Mouse (Mus musculus) adrenal gland, adult (tissue): ENCODE results near the gene Ampd3.

Experiments used
- DNase-seq, 2 experiments: peaks; one replicate each; pipeline ENCODE4 v3.0.0; 2022 to 2023; ENCODE audit warnings: low spot score in 1 of 2; ENCODE audit not compliant: inconsistent age in 2 of 2

The Ampd3 gene

DNA sequence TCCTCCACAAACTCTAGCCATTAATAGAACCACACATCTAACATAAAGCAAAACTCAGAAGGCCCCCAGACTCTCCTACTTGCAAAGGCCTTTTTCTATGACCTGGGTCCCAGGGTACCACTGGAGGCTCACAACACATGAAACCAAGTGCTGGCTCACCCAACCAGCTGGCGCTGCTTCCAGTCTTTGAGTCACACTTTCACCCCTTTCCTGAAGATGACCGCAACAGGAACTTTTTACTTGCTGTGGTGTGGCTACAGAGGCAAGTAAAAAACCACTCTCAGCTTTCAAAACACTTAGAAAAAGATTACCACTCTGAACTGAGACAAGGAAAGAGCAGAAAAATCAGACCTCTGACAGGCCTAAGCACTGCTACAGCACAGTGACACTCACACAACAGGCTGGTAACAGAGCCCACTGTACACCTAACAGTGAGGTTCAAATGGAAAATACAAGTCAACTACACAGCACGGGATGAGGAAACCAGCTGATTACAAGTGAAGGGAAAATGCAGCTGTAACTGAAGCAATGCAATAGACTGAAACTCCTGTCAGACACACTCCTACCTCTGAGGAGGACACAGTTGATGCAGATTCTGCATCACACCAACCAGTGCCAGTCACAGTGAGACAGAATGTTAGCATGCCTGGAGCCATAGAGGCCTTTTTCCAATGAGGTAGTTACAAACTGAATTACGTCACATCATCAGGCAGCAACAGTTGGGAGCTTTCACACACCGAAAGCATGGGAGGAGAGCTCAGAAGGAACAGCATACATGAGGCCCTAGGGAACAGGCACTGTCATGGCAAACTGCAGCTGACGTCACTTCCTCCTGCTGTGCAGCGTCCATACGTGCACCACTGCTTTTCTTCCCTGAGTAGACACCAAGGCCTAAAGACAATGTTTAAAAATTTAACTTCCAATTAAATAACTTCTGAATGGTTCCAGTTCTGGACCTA is 56.3 kb downstream of the Ampd3 start:
- peak in 1 of 2 experiments; percentile 52 for DNase-seq

- peak in 1 of 2 experiments; percentile 61 for DNase-seq
Measured at GRCm38 (mm10) chr7:110833024-110833423, 65.0 kb downstream of the Ampd3 start.

DNA sequence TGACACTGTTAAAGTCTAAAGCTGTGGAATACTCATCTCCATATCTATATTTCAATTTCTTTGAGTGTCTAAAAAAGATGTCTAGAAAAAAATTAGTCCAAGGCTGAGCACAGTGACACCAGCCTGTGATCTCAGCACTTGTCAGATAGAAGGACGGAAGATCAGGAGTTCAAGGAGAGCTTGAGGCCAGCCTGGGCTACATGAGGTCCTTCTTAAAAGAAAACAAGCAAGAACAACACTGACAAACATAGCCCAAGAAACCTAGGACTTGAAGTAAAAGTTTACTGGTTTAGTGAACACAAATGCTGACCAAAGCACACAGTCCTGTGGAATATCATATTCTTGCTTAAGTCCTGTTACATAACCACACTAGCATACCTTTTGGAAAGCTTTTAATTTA is 66.0 kb downstream of the Ampd3 start:
- peak in 1 of 2 experiments; percentile 67 for DNase-seq

GRCm38 (mm10) chr7:110834522-110834921 is 66.5 kb downstream of the Ampd3 start:
- no peak for DNase-seq

DNA sequence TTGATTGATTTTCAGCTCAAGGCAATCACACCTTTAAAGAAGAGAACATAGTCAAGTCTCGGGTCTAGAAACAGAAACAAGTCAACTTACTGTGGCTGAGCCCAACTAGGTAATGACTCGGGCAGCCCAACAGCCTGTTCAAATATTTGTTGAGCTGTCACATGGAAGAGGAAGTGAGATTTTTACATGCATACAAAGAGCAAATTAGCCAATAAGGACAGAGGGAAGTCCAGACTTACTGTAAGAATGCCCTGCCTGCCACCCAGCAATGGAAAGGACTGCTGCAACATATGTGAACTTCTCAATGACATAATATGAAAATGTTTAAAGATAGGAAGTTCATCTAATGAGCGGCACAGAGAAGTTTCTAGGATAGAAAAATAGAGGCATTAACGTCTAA is 72.3 kb downstream of the Ampd3 start:
- DNase-seq = no peak

DNA sequence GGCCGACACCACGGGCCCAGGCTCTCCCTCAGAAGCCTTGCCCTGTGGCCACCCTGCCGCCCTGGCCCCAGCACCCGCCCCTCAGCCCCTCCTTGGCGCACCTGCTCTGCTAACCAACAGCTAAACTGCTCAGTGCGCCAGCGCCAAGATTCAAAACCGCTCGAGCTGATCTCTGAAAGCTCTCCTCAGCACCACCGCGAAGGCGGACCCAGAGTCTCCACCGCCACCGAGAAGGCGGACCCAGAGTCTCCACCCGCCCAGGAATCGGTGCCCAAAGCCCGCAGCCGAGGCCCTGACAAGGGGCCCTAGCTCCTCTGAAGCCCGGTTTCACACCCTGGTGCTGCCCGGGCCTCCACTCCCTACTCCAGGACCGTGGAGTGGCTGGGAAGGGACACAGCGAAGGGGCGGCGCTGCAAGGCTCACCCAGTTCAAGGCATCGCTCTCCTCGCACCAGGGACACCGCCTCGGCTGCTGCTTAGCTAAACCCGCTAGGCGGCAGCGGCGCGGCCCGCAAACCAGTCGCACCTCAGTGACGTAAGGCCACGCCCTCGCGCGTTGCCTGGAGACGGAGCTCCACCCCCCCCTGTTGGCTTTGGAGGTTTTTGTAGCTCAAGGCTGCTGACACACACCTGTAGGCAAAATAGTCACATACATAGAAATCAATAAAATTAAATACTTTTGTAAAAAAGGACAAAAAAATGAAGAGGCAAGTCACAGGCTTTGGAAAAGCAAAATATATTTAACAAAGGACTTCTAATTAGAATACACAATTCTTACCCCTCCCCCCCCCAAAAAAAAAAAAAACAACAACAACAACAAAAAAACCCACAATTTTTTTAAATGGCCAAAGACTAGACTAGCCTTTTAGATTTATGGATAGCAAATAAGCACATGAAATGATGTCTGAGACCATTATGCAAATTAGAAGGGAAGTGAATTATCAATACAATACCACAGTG is 76.2 kb downstream of the Ampd3 start, which contains the start of gene Rnf141:
Gene Rnf141 (minus strand): TSS at position 542 of the 959 bp plus-strand sequence.
- peak; percentile 92 to 97 for DNase-seq

DNA sequence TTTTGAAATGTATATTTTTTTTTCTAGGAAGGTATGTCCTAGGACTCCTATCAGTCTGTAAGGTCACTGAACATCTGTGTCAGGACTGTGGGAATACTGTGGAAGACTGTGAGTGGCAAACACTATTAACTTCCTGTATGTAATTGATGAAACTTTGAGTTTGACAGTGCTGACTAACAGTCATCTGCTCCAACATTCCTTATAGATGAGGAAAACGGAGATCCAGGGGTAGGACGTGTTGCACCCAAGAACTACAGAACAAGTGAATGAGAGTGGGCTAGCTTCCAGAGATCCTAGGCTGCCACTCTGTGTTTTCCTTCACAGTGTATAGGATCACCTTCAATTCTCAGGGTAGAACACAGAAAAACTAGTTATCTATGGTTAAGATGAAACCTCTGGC is 79.3 kb downstream of the Ampd3 start:
- DNase-seq = no peak

DNA sequence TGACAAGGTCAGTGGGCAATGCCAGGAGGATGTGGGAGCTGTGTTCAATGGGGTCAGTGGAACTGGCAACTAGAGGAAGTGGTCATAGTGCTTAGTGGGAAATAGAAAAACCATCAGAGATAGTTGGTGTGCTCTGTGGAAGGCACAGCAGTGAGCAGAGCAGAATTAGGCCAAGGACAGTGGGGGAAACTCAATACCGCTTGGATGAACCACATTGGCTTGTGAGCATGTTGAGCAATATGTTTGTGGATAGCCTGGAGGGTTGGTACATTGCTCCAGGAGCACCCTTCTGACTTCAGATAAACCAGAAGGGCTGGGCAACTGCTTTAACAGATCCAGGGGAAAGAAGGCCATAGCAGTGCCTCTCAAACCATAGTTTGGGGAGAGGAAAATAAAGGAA is 80.4 kb downstream of the Ampd3 start:
- peak; percentile 51 to 74 for DNase-seq

DNA sequence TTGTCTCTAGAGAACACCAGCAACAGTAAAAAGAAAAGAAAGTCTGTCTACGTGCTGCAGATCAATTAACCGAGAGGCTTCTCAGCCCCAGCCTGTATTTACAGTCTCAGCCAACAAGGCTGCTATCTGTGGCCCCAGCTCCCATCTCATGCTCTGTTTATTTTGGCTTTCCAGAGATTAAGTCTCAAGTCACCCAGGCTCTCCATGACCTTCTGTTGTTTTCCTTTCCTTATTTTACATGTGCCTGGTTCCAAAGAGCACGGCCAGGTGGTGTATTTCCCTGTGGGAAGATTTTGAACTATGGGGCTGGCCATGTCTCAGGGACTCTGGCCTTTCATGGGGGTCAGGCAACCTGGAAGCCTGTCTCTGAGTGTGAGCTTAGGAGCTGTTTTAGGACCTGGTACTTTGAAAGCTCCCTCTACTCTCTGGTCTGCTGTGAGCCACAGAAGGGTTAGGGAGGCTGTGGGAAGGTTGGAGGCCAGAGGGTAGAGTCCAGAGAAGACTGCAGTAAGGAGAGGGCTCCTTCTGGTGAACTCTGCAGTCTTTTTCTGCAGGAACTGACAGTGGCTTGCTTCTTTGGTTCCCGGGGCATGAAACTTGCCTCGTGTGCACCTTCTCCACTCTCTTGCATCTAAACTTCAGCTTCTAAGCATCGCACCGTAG is 83.7 kb downstream of the Ampd3 start:
- DNase-seq = no peak

DNA sequence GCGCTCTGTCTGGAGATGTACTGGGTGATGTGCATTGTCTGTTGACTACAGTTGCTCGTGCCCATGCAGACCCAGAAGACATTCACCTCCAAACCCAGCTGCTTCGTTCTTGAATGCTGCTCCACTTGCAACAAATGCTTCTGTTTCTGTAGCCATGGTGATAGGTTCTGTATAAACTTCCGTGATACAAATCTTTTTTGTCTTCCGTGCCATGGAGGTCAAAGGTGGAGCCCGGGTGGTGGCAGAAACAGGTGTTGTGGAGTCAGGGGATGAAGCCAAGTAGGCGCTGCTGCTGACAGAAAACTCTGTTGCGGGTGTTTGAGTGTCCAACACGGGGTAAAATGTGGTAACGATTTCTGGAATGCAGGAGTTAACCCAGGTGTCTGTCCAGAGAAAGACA is 85.6 kb downstream of the Ampd3 start:
- DNase-seq = no peak

DNA sequence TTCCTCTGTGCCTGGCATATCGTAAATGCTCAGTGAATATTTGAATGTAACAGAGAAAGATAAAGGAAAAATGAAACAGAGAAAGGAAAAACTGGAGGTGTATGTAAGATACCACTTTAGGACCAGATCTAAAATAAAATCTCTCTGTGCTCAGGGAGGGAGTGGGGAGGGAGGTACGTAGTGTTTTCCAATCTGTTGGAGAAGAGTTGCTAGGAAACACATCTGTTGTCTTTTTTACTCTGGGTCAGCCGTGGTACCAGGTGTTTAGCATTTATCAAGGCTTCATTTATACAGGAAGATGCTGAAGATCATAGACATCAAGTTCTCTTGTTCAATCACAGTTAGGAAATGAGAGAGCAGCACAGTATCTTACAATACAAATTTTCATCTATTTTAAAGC is 86.5 kb downstream of the Ampd3 start:
- no peak for DNase-seq

DNA sequence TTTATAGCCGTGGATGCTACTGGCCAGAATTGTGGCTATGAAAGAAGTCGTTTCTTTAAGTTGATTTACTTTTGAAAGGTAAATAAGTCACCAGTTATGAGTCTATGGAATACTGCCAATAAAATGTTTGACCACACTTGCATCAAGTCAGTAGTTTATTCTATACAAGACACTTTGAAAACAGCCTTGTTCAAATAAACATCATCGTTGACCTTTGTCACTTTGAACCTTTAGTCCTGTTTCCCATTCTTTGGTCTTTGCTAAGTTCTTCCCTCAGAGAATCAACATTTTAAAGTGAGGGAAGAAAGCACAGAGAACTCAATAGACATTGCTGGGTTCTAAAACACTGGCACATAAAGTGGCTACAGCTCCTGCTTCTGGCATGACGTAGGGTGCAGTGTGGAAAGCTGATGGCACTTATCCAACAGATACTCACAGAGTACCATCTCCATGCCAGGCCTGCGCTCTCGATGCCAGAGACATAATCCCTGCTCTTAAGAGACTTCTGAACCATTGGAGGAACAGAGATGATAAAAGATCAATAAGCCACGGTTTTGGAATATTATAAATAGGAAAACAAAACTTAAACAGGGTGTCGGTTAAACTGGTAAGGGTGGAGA is 87.0 kb downstream of the Ampd3 start:
- peak in 1 of 2 experiments; percentile 56 for DNase-seq

GRCm38 (mm10) chr7:110855604-110856003 is 87.6 kb downstream of the Ampd3 start:
- DNase-seq = no peak

- DNase-seq = peak in 1 of 2 experiments; percentile 36
Measured at GRCm38 (mm10) chr7:110860129-110860528, 92.1 kb downstream of the Ampd3 start.
